Mouse (Mus musculus) lung, embryonic 15.5 days (tissue): Measurements from ENCODE around the gene B3galt4. TPM values are rescaled to one million over a fixed set of nuclear protein-coding genes. Genes with fewer than 3 reads are reported as not detected.
"Not testable (repeated sequence)": the region's sequence is repeated elsewhere in the genome, so short reads cannot be mapped to it uniquely, and the experiment has no call there.

Experiments used
- ATAC-seq: fragments of 200-750 bp; cut with Nextera tagmentation; 2 replicates; pipeline ENCODE4 v1.8.0; 2017; ENCODE audit warnings: moderate number of reproducible peaks, borderline replicate concordance; ENCODE audit not compliant: low FRiP score, low TSS enrichment; ENCODE audit errors: extremely low read depth
- H3K27ac ChIP-seq: fragments of 300-500 bp; sonication (generic); 2 replicates; pipeline ENCODE4 v1.5.1; 2015; ENCODE audit warnings: moderate library complexity, mild to moderate bottlenecking, inconsistent platforms
- H3K27me3 ChIP-seq: fragments of 300-500 bp; sonication (generic); 2 replicates; pipeline ENCODE4 v1.6.1; 2015; ENCODE audit warnings: inconsistent platforms
- H3K36me3 ChIP-seq: fragments of 300-500 bp; sonication (generic); 2 replicates; pipeline ENCODE4 v1.6.1; 2015; ENCODE audit warnings: inconsistent platforms
- H3K4me1 ChIP-seq: fragments of 300-500 bp; sonication (generic); 2 replicates; pipeline ENCODE4 v1.6.1; 2015; ENCODE audit warnings: inconsistent platforms
- H3K4me2 ChIP-seq: fragments of 300-500 bp; sonication (generic); 2 replicates; pipeline ENCODE4 v1.6.1; 2015; ENCODE audit warnings: inconsistent platforms, mild to moderate bottlenecking, moderate library complexity
- H3K4me3 ChIP-seq: fragments of 300-500 bp; sonication (generic); 2 replicates; pipeline ENCODE4 v1.5.1; 2015; ENCODE audit warnings: mild to moderate bottlenecking, inconsistent platforms
- H3K9ac ChIP-seq: fragments of 300-500 bp; sonication (generic); 2 replicates; pipeline ENCODE4 v1.6.1; 2015; ENCODE audit warnings: inconsistent platforms
- H3K9me3 ChIP-seq: fragments of 300-500 bp; sonication (generic); 2 replicates; pipeline ENCODE4 v1.6.1; 2016; ENCODE audit warnings: inconsistent platforms
- WGBS: fragments of 180-500 bp; shearing (Covaris S2); methylation state at CpG from one replicate; pipeline ENCODE4 v1.1.7; 2015; 5-methylcytosine and 5-hydroxymethylcytosine counted together
- polyA plus RNA-seq: library from polyadenylated mRNA; unstranded; fragments of >200 nt; fragmentation: Nextera tagmentation; extraction: Ambion mirVana; gene quantifications from 2 replicates; pipeline ENCODE4 v1.2.1, GENCODE M21; 2015

The B3galt4 gene
- polyA plus RNA-seq, result 3.8 and 4.3 TPM in 2 replicates

DNA sequence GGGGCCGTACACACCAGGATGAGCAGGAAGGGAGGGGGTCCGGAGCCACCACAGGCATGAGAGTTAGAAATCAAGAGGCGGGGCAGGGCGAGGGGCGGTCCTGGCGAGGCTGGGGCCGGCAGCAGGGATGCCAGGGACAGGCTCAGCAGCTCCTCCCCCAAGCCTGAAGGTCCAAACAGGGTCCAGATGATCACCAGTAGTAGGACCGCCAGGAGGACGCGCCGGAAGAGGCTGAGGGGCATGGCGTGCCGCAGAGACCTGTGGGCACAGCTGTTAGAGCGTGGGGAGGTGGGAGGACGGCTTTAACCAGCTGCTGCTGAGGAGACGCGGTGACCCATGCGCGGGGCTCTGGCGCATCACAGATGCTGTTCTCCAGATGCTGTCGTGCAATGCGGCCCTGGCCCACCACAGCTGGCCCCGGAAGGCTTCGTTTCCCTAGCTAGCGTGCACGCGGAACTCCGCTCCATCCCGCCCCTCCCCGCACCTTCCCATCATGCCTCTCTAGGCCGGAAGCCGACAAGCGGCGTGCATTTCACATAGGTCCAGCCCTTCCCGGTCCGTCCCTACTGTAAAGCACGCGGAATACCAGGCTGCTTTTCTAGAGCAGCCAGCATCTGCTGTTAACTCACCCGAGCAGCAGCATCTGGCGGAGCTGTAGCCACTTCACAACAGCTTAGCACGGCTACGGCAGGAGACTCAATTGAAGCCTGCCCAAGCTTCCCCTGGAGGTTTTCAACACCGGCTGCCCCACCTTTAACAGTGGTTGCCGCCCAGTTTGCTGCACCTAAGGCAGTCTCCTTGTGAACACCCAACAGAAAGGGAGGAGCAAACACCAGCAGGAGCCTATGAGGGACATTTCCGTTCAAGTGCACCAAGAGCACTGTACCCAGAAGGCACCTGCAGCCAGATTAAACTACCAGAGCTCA lies at the start of gene B3galt4:
Gene B3galt4, minus strand, starts transcription at position 468 of the 926 bp plus-strand sequence.
- H3K9ac ChIP-seq, result peak within 1 kb of the TSS; percentile 54
- H3K4me3 ChIP-seq, result peak within 1 kb of the TSS; percentile 47
- under 1% methylated on average over 45 of the region's 45 CpGs for WGBS
- peak within 1 kb of the TSS; percentile 90 for H3K27ac ChIP-seq
- peaks cover 47% of the 10 kb centered on the region for H3K36me3 ChIP-seq
- H3K27me3 ChIP-seq, result no peaks in the 10 kb centered on the region
- peaks cover 47% of the 10 kb centered on the region for H3K4me1 ChIP-seq
- H3K9me3 ChIP-seq, result no peaks in the 10 kb centered on the region
- H3K4me2 ChIP-seq, result peak within 1 kb of the TSS; percentile 90
- peak; percentile 78 for ATAC-seq

DNA sequence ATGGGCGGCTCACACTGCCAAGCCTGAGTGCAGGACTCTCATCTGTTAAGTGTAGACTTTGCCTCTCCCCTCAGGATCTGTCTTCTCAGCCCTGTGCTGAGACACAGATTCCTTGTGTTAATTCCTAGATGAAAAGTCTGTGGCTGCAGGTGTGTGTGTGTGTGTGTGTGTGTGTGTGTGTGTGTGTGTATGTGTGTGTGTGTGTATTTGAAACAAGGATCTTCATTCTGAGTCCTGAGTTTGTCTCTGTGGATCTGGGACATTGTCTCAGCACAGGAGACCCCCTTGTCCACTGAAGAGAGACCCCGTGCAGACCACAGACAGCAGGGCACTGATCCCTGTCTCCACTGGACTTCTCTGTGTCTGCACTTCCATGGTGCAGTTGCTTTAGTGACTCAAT lies 49.5 kb upstream of the B3galt4 start:
- 47% methylated on average over 2 of the region's 2 CpGs for WGBS

DNA sequence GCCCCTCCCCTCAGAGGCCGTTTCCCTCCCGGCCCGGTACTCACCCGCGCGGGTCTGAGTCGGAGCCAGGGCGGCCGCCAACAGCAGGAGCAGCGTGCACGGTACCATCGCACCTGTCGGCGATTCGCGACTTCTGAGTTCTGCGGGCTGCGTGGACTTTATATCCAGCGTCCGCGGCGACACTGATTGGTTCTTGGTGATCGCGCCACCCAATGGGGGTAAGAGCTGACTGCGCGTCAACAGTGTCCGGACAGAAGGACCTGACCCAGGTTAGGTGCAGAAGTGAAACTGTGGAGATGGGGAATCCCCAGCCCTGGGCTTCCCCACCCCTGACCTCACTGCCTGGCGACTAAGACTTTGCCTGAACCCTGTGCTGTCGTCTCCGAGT lies 48.9 kb upstream of the B3galt4 start, which contains the start of gene H2-K1:
Gene H2-K1, minus strand, starts transcription at position 198 of the 388 bp plus-strand sequence.
- peaks cover 9% of the 10 kb centered on the region; the same call in 1 of the 2 replicates for H3K4me1 ChIP-seq
- peaks cover 41% of the 10 kb centered on the region for H3K27me3 ChIP-seq
- H3K9me3 ChIP-seq, result no peaks in the 10 kb centered on the region
- peak within 1 kb of the TSS; percentile 59 for H3K4me3 ChIP-seq
- under 1% methylated on average over 30 of the region's 30 CpGs for WGBS
- ATAC-seq, result peak; percentile 83; the same call in 1 of the 2 replicates
- no peaks in the 10 kb centered on the region for H3K36me3 ChIP-seq
- peak within 1 kb of the TSS; percentile 99 for H3K4me2 ChIP-seq
- peak within 1 kb of the TSS; percentile 40 for H3K9ac ChIP-seq
- H3K27ac ChIP-seq, result no peak within 1 kb of the TSS

More for the DNA sequence above, 49.5 kb upstream of the B3galt4 start:
- not testable (repeated sequence) for H3K27ac ChIP-seq, ATAC-seq, H3K9ac ChIP-seq, H3K36me3 ChIP-seq, H3K9me3 ChIP-seq, H3K4me1 ChIP-seq
- H3K27me3 ChIP-seq, result peaks cover 44% of the 10 kb centered on the region
- peak overlapping the region; percentile 99 for H3K4me2 ChIP-seq
- peak overlapping the region; percentile 59; the same call in 1 of the 2 replicates for H3K4me3 ChIP-seq

DNA sequence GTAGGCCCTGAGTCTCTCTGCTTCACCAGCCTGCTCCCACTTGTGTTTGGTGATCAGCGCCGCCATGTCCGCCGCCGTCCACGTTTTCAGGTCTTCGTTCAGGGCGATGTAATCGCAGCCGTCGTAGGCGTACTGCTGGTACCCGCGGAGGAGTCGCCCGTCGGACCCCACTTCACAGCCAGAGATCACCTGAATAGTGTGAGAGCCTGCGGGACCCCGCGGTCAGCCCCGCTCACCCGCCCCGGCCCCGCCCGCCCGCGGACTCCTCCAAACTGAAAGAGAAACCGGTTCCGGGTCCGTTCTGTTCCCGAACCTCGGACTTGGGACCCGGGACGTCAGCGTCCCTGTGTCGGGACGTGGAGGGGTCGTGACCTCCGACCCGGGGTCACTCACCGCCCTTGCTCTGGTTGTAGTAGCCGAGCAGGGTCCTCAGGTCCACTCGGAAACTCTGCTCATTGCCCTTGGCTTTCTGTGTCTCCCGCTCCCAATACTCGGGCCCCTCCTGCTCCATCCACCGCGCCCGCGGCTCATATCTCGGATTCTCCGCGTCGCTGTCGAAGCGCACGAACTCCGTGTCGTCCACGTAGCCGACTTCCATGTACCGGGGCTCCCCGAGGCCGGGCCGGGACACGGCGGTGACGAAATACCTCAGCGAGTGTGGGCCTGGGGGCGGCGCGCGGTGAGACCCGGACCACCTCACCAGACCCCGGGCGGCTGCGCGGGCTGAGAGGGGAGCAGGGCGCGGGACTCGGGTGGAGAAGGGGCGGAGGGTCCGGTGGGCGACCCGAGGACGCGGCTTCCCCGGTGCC lies 48.3 kb upstream of the B3galt4 start:
- peak; percentile 51 for ATAC-seq
- H3K27me3 ChIP-seq, result peaks cover 41% of the 10 kb centered on the region
- H3K4me3 ChIP-seq, result peak overlapping the region; percentile 59
- no peak overlapping the region for H3K27ac ChIP-seq
- H3K4me2 ChIP-seq, result peak overlapping the region; percentile 99
- H3K9me3 ChIP-seq, result no peaks in the 10 kb centered on the region
- H3K9ac ChIP-seq, result peak overlapping the region; percentile 40
- no peaks in the 10 kb centered on the region for H3K36me3 ChIP-seq
- 1% methylated on average over 87 of the region's 87 CpGs for WGBS
- H3K4me1 ChIP-seq, result peaks cover 9% of the 10 kb centered on the region; the same call in 1 of the 2 replicates

DNA sequence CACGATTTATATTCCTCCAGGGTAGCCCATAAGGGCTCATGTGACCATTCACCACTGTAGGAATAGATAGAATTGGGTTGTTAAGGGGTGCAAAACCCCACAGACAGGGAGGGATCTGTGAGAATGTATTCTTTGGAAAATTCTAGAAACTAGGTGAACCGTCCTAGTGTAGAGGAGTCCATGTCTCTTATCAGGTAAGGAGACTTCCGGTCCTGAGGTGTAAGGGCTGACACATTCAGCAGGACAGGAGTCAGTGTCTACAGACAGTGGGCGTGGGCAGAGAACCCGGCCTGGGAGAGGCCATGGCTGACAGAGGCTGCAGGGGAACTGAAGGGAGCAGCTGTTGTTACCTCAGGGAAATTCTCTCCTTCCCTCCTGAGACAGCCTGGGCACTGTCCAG lies 47.4 kb upstream of the B3galt4 start:
- not testable (repeated sequence) for H3K4me2 ChIP-seq, H3K4me1 ChIP-seq, H3K4me3 ChIP-seq, H3K36me3 ChIP-seq, ATAC-seq, H3K9ac ChIP-seq, H3K9me3 ChIP-seq, H3K27ac ChIP-seq
- 36% methylated on average over 5 of the region's 5 CpGs for WGBS
- H3K27me3 ChIP-seq, result peaks cover 41% of the 10 kb centered on the region

DNA sequence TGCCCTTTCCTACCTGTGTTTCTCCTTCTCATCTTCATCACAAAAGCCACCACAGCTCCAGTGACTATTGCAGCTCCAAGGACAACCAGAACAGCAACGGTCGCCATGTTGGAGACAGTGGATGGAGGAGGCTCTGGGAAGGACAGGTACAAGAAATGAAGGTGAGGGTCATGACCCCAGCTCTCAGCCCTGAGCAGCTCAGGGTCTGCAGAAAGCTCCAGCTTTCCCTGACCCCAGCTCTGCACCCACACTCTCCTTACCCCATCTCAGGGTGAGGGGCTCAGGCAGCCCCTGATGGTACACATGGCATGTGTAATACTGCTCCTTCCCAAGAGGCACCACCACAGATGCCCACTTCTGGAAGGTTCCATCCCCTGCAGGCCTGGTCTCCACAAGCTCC lies 45.7 kb upstream of the B3galt4 start:
- WGBS, result 79% methylated on average over 2 of the region's 2 CpGs

DNA sequence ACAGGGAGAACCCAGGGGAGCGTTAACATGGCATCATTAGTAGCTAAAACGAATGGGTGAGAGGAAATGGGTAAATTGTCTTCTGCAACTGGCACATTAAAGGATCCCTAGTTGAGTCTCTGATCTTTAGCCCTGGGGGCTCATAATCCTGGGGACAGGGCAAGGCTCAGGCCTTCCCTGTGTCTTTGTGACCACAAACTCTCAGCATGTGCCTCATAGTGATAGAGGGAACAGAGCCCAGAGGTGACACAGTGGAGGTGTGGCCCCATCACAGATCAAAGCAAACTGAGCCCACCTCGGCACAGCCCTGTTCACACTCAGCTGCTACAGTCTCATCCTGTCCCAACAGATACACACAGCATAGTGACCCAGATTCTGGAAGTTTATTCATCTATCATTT lies 44.4 kb upstream of the B3galt4 start:
- Histone ChIP-seq H3K4me3 (no peak overlapping the region), H3K9me3 (no peaks in the 10 kb centered on the region), H3K9ac (no peak overlapping the region), H3K4me2 (no peak overlapping the region), H3K27me3 (peaks cover 28% of the 10 kb centered on the region), H3K36me3 (no peaks in the 10 kb centered on the region), H3K27ac (no peak overlapping the region), H3K4me1 (peaks cover 9% of the 10 kb centered on the region; the same call in 1 of the 2 replicates)
- 44% methylated on average over 3 of the region's 3 CpGs for WGBS
- no peak for ATAC-seq

More for the DNA sequence above, 45.7 kb upstream of the B3galt4 start:
- peaks cover 40% of the 10 kb centered on the region for H3K27me3 ChIP-seq
- H3K4me3 ChIP-seq, H3K27ac ChIP-seq, H3K4me2 ChIP-seq, H3K9ac ChIP-seq, ATAC-seq, H3K9me3 ChIP-seq, H3K36me3 ChIP-seq, H3K4me1 ChIP-seq: not testable (repeated sequence)

DNA sequence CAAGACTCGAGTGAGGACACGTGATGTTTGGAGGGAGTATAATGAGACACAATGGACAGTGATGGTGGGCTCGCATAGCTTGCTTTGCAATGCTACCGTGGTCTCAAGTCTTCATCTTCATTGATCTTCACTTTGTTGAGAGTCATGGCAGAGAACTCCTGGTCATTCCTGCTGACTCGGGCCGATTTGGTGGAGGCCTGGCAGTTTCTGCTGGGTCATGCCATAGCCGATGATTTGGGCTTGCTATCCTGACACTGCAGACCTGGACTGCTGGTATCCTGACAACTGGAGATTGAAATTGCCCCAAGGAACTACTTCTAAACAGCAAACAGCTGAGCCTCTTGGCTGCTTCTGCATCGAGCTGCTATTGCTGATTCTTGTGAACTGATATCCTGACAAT lies 43.7 kb upstream of the B3galt4 start:
- Histone ChIP-seq H3K27me3 (peaks cover 21% of the 10 kb centered on the region), H3K4me1 (peaks cover 3% of the 10 kb centered on the region; the same call in 1 of the 2 replicates), H3K36me3 (no peaks in the 10 kb centered on the region), H3K4me3 (no peak overlapping the region), H3K4me2 (no peak overlapping the region), H3K9me3 (no peaks in the 10 kb centered on the region), H3K27ac (no peak overlapping the region), H3K9ac (no peak overlapping the region)
- no peak for ATAC-seq
- WGBS, result 84% methylated on average over 8 of the region's 8 CpGs

DNA sequence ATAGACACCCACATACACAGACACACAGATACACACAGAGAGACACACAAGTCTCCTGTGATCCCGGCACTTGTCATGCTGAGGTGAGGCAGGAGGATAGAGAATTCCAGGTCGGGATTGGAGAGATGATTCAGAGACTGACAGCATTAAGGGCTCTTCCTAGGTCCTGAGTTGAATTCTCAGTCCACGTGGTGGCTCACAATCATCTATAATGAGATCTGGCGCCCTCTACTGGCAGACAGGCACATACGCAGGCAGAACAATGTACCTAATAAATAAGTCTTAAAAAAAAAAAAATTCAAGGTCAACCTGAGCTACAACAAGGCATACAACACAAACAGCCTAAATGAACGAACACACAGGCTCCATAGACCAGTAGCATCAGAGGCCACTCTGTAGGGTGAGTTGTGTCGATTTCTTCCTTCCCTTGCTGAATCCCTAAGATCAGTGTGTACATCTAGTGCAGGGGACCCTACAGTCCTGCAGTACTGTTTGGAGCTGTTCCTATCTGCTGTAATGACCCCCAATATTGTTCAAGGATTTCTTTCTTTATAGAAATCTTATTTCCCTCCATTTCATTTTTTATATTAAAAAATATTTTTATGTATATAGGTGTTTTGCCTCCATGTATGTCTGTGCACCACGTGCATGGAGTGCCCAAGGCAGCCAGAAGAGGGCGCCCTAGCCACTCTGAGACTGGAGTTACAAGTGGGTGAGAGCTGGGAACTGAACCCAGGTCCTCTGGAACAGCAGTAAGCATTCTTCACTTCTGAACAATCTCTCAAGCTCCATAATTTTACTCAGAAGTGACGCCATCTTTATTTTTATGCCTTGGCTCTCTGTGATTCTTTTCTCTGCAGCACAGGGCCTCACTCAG lies 40.7 kb upstream of the B3galt4 start:
- peaks cover under 1% of the 10 kb centered on the region for H3K27me3 ChIP-seq
- no peaks in the 10 kb centered on the region for H3K4me1 ChIP-seq
- no peak overlapping the region for H3K4me2 ChIP-seq
- no peak overlapping the region for H3K27ac ChIP-seq
- no peak overlapping the region for H3K4me3 ChIP-seq
- WGBS, result 31% methylated on average over 10 of the region's 10 CpGs
- no peak overlapping the region for H3K9ac ChIP-seq
- H3K9me3 ChIP-seq, result no peaks in the 10 kb centered on the region
- no peaks in the 10 kb centered on the region for H3K36me3 ChIP-seq
- ATAC-seq, result no peak

DNA sequence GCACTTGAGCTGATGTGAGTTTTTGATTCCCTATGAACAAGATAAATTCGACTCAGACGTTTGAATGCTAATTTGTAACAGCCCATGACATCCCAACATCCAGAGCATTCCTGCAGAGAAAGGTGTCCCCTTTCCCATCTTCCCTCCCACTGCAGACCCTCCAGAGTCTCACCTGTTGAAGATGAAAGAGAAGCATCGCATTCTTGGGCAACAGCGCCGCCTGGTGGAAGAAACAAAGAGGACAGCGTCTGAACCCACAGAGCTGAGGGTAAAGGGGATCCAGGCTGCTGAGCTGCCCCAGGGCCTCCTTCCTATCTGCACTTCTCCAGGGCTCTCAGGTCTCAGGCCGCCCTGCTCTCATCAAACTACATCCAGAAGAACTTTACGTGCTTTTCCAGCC lies 30.8 kb upstream of the B3galt4 start:
- H3K9me3 ChIP-seq, H3K4me3 ChIP-seq, H3K9ac ChIP-seq, H3K27ac ChIP-seq, ATAC-seq, H3K36me3 ChIP-seq: not testable (repeated sequence)
- H3K27me3 ChIP-seq, result peaks cover 36% of the 10 kb centered on the region
- peak overlapping the region; percentile 78; the same call in 1 of the 2 replicates for H3K4me2 ChIP-seq
- WGBS, result 6% methylated on average over 8 of the region's 8 CpGs
- H3K4me1 ChIP-seq, result peaks cover 37% of the 10 kb centered on the region
